Comparison of ENCODE assay signal across 17 mouse cellular contexts in genomic region chr7:83645476-83645875, GRCm38 (mm10). TPM values are rescaled to one million over a fixed set of nuclear protein-coding genes. Genes with fewer than 3 reads are reported as not detected.
A peak's percentile ranks its signal among the peaks of the same experiment; 100 is the strongest.
DNase-seq lines count a peak whose midpoint lies in the region; ATAC-seq and TF ChIP-seq lines count a peak whose summit lies in the region.
"Had no signal": no experiment of that assay in that cellular context is flagged by ENCODE, and none has a peak within 500 bp of the region (broad histone marks: within the 10 kb centered on the region; RNA-seq: fewer than 3 reads in every experiment).

No protein-coding gene starts in this region.

- no peak for ATAC-seq in lung, postnatal 0 days
- 0 out of 2 replicates have a peak, but pooled peaks have one; percentile 47 for ATAC-seq in liver, embryonic 16.5 days (ENCODE audit: low read depth)
- ATAC-seq: activated CD4-positive, CD25-positive, alpha-beta regulatory T cell, adult 4 months; midbrain, embryonic 16.5 days had no signal

- H3K4me1 ChIP-seq in lung, postnatal 0 days (ENCODE audit: insufficient read depth, low read depth, low read length): no peaks in the 10 kb centered on the region; the same call in 1 of the 2 replicates
- no peaks in the 10 kb centered on the region; the same call in 1 of the 2 replicates for H3K4me1 ChIP-seq in lung, adult 2 months (ENCODE audit: control insufficient read depth, insufficient read depth, low read length)
- peaks cover 54% of the 10 kb centered on the region for H3K4me1 ChIP-seq in bone marrow macrophage, adult 2 months (ENCODE audit: control insufficient read depth, insufficient read depth, low read length)
- no peaks in the 10 kb centered on the region for H3K4me1 ChIP-seq in liver, embryonic 16.5 days (ENCODE audit: control insufficient read depth, low read depth, low read length)
- H3K4me1 ChIP-seq: embryonic facial prominence, embryonic 12.5 days; limb, embryonic 15.5 days; neural tube, embryonic 13.5 days had no signal

- H3K9me3 ChIP-seq in lung, postnatal 0 days (ENCODE audit: low read length): no peaks in the 10 kb centered on the region
- no peaks in the 10 kb centered on the region for H3K9me3 ChIP-seq in liver, embryonic 16.5 days (replicated peaks; ENCODE audit: control insufficient read depth, low read length)
- H3K9me3 ChIP-seq: embryonic facial prominence, embryonic 12.5 days; heart, embryonic 12.5 days; limb, embryonic 15.5 days; neural tube, embryonic 13.5 days had no signal

- peaks cover 5% of the 10 kb centered on the region; the same call in 1 of the 2 replicates for H3K36me3 ChIP-seq in lung, postnatal 0 days (ENCODE audit: insufficient read depth, low read length)
- no peaks in the 10 kb centered on the region; the same call in none of the 2 replicates for H3K36me3 ChIP-seq in liver, embryonic 16.5 days (ENCODE audit: control insufficient read depth, insufficient read depth)

- peak; percentile 37 for DNase-seq in lung, postnatal 0 days (ENCODE audit: low spot score)
- no peak for DNase-seq in lung, adult 2 months
- DNase-seq in skeletal muscle tissue, adult 2 months (ENCODE audit: low read depth, low spot score): peak; percentile 36
- no peak for DNase-seq in embryo, embryonic 10.5 days (ENCODE audit: low spot score)
- DNase-seq in cerebellum, adult 11-12 months: no peak
- DNase-seq: adrenal gland, postnatal 36 days; cerebellum, adult 11 months; gastrocnemius, postnatal 14 days; retina, postnatal 1 day had no signal

- H3K27ac ChIP-seq in lung, postnatal 0 days (ENCODE audit: low read length): no peak overlapping the region
- peak overlapping the region; percentile 78 for H3K27ac ChIP-seq in bone marrow macrophage, adult 2 months (ENCODE audit: insufficient read depth, low read depth, low read length)
- H3K27ac ChIP-seq in liver, embryonic 16.5 days (ENCODE audit: low read length): no peak overlapping the region
- H3K27ac ChIP-seq: embryonic facial prominence, embryonic 12.5 days; limb, embryonic 15.5 days; neural tube, embryonic 13.5 days had no signal

- TF ChIP-seq POLR2A in lung, adult 2 months (IDR thresholded peaks at IDR 0.05; ENCODE audit: borderline replicate concordance, extremely low read depth, low read depth, low read length): no peak
- no peak for TF ChIP-seq POLR2A in bone marrow macrophage, adult 2 months (IDR thresholded peaks at IDR 0.05; ENCODE audit: borderline replicate concordance, low read depth, low read length)

- H3K27me3 ChIP-seq in lung, postnatal 0 days (replicated peaks; ENCODE audit: insufficient read depth, low read length): no peaks in the 10 kb centered on the region
- H3K27me3 ChIP-seq in liver, embryonic 16.5 days (ENCODE audit: control insufficient read depth, insufficient read depth, low read depth, low read length): no peaks in the 10 kb centered on the region
- H3K27me3 ChIP-seq: embryonic facial prominence, embryonic 12.5 days; heart, embryonic 12.5 days; limb, embryonic 15.5 days; neural tube, embryonic 13.5 days had no signal

- no peak overlapping the region for H3K4me3 ChIP-seq in lung, postnatal 0 days (ENCODE audit: low read depth, low read length)
- H3K4me3 ChIP-seq in lung, adult 2 months (replicated peaks; ENCODE audit: extremely low read depth, low read depth, low read length): no peak overlapping the region
- H3K4me3 ChIP-seq in bone marrow macrophage, adult 2 months (ENCODE audit: insufficient read depth, low read length): no peak overlapping the region
- no peak overlapping the region for H3K4me3 ChIP-seq in liver, embryonic 16.5 days (ENCODE audit: low read depth, low read length)
- H3K4me3 ChIP-seq: embryonic facial prominence, embryonic 12.5 days; heart, embryonic 12.5 days; limb, embryonic 15.5 days; neural tube, embryonic 13.5 days had no signal

- H3K4me2 ChIP-seq in lung, postnatal 0 days (replicated peaks; ENCODE audit: low read depth, low read length): no peak overlapping the region
- H3K4me2 ChIP-seq in liver, embryonic 16.5 days (ENCODE audit: low read depth, low read length): no peak overlapping the region
- H3K4me2 ChIP-seq: embryonic facial prominence, embryonic 12.5 days; heart, embryonic 12.5 days; limb, embryonic 15.5 days; neural tube, embryonic 13.5 days had no signal

- TF ChIP-seq EP300 in lung, postnatal 0 days (IDR thresholded peaks at IDR 0.05): no peak

- no peak for TF ChIP-seq CTCF in lung, postnatal 0 days (IDR thresholded peaks at IDR 0.05)
- no peak for TF ChIP-seq CTCF in lung, adult 2 months (IDR thresholded peaks at IDR 0.05; ENCODE audit: insufficient read depth, low read length)
- TF ChIP-seq CTCF in bone marrow macrophage, adult 2 months (IDR thresholded peaks at IDR 0.05; ENCODE audit: low read depth, low read length): no peak

- 70% methylated on average over 5 of the region's 5 CpGs for WGBS in lung, postnatal 0 days
- 73% methylated on average over 5 of the region's 5 CpGs for WGBS in lung, adult 2 months
- WGBS in liver, embryonic 16.5 days (ENCODE audit: insufficient replicate concordance): 38% methylated on average over 5 of the region's 5 CpGs

- H3K9ac ChIP-seq in lung, postnatal 0 days (replicated peaks; ENCODE audit: low read depth): no peak overlapping the region
- H3K9ac ChIP-seq in liver, embryonic 16.5 days (ENCODE audit: low read depth, low read length): no peak overlapping the region
- H3K9ac ChIP-seq: embryonic facial prominence, embryonic 12.5 days; heart, embryonic 12.5 days; limb, embryonic 15.5 days; neural tube, embryonic 13.5 days had no signal

RNA-seq across cellular contexts. Expression of gene Stard5, which starts 13.7 kb away (rescaled TPM):
- 12.9 and 13.4 TPM in 2 replicates for polyA plus RNA-seq in lung, postnatal 0 days (2015; fragmentation: Nextera tagmentation; extraction: Ambion mirVana)
- 9.0 and 14.3 TPM in 2 replicates for polyA plus RNA-seq in lung, adult 2 months (2012; rRNA removed)
- polyA plus RNA-seq in bone marrow macrophage, adult 2 months (2012; ENCODE audit: insufficient read depth, insufficient read length, missing spikeins): 37.0 and 41.8 TPM in 2 replicates
- polyA plus RNA-seq in liver, embryonic 16.5 days (2015; fragmentation: Nextera tagmentation; extraction: Ambion mirVana): 19.2 and 25.3 TPM in 2 replicates

Comparison
In these comparisons a context has a peak if more than half of its experiments do, and no peak if none do; other contexts are left out.
1. DNase-seq: peak in lung, postnatal 0 days (single experiment) and skeletal muscle tissue, adult 2 months (single experiment); none in lung, adult 2 months (single experiment), embryo, embryonic 10.5 days (single experiment) and cerebellum, adult 11-12 months (single experiment).